Mouse (Mus musculus) neural tube, embryonic 14.5 days (tissue): ENCODE data around the gene Tex19.1. TPM values are rescaled to one million over a fixed set of nuclear protein-coding genes. Genes with fewer than 3 reads are reported as not detected.

Experiments
- ATAC-seq: fragments of 200-750 bp; cut with Nextera tagmentation; 2 replicates; pipeline ENCODE4 v1.8.0; 2017; ENCODE audit warnings: low read depth, mild to moderate bottlenecking, moderate TSS enrichment, moderate library complexity
- H3K27ac ChIP-seq: fragments of 300-500 bp; sonication (generic); 2 replicates; pipeline ENCODE4 v1.5.1; 2014; ENCODE audit warnings: low read depth, mild to moderate bottlenecking, control low read depth, low read length, moderate library complexity, mixed read lengths
- H3K27me3 ChIP-seq: fragments of 300-500 bp; sonication (generic); 2 replicates; pipeline ENCODE4 v1.6.1; 2014; ENCODE audit warnings: low read length; ENCODE audit not compliant: control insufficient read depth, insufficient read depth
- H3K36me3 ChIP-seq: fragments of 300-500 bp; sonication (generic); 2 replicates; pipeline ENCODE4 v1.6.1; 2014; ENCODE audit warnings: low read length, mixed read lengths; ENCODE audit not compliant: control insufficient read depth, insufficient read depth
- H3K4me1 ChIP-seq: fragments of 300-500 bp; sonication (generic); 2 replicates; pipeline ENCODE4 v1.6.1; 2014; ENCODE audit warnings: low read length; ENCODE audit not compliant: control insufficient read depth, insufficient read depth
- H3K4me2 ChIP-seq: fragments of 300-500 bp; sonication (generic); 2 replicates; pipeline ENCODE4 v1.6.1; 2014; ENCODE audit warnings: mild to moderate bottlenecking, low read depth, low read length, control low read depth
- H3K4me3 ChIP-seq: fragments of 300-500 bp; sonication (generic); 2 replicates; pipeline ENCODE4 v1.5.1; 2014; ENCODE audit warnings: low read depth, low read length, control low read depth, mixed read lengths
- H3K9ac ChIP-seq: fragments of 300-500 bp; sonication (generic); replicated peaks from 2 replicates; pipeline ENCODE4 v1.6.1; 2014; ENCODE audit warnings: low read depth, mild to moderate bottlenecking, control low read depth, low read length, mixed read lengths
- H3K9me3 ChIP-seq: fragments of 300-500 bp; sonication (generic); 2 replicates; pipeline ENCODE4 v1.6.1; 2016; ENCODE audit warnings: low read length; ENCODE audit not compliant: control insufficient read depth
- WGBS: fragments of 180-500 bp; shearing (Covaris S2); extraction: QIAGEN DNeasy Blood & Tissue Kit; methylation state at CpG from one replicate; pipeline ENCODE4 v1.1.7; 2014; 5-methylcytosine and 5-hydroxymethylcytosine counted together
- polyA plus RNA-seq: library from polyadenylated mRNA; unstranded; fragments of >200 nt; fragmentation: Nextera tagmentation; extraction: Ambion mirVana; gene quantifications from 2 replicates; pipeline ENCODE4 v1.2.1, GENCODE M21; 2014

The Tex19.1 gene
- polyA plus RNA-seq, 1 experiment from 2014 or later: not detected

DNA sequence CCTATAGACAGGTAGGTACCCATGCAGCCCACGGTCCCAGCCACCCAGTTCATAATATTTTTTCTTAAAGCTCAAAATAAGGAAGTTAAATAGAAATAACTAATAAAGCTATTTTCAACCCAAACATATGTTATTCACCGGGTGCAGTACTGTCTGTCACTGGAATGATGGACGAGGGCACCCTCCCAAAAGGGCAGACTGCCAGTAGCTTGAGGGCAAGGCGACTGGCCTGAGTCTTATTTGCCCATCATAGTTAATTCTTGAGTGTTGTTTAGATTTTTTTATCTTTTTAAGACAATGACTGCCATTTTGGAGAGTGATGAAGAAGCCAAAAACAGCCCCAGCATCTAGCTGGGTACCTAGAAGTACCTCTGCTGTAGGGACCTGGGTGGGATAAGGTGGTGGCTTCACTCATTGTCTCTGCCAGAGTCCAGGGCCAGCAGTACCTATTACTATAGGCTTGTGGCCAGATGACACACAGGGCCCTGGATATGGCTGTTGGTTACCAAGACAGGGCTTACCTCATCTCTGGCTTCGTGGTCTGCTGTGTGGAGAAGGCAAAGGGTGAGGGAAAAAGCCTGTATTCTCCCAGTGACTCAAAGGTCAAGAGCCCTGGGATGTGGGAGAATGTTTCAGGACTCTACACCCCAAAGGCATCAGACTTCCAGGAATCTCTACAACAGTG, 33.7 kb upstream of the Tex19.1 start:
- H3K4me2 ChIP-seq: no peak overlapping the region
- 0 out of 2 replicates have a peak, but pooled peaks cover 2% of the 10 kb centered on the region for H3K4me1 ChIP-seq
- H3K27me3 ChIP-seq: no peaks in the 10 kb centered on the region
- H3K4me3 ChIP-seq: no peak overlapping the region
- 80% methylated on average over 5 of the region's 5 CpGs for WGBS
- ATAC-seq: no peak
- no peak overlapping the region for H3K27ac ChIP-seq
- H3K9me3 ChIP-seq: no peaks in the 10 kb centered on the region
- no peaks in the 10 kb centered on the region for H3K36me3 ChIP-seq
- no peak overlapping the region for H3K9ac ChIP-seq

DNA sequence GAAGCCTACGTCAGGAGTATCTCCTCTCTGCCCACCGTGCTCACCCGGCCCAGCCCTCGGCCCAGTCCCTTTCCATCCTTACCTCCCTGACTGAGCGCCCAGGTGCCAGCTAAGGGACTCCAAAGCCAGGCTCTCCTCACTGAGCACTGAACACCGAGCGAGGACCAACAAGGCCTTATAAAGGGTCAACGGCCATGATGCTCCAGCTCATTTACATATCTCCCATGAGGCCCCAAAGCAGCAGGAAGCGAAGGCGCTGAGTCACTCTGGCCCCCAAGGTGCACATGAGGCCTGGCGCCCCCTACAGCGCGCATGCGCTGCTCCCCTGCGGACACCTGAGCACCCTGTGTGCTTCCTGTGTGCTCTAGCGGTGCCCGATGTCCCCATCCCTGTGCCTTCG, 27.8 kb upstream of the Tex19.1 start:
- Histone ChIP-seq H3K4me1 (no peaks in the 10 kb centered on the region), H3K4me3 (no peak overlapping the region), H3K9ac (no peak overlapping the region), H3K4me2 (no peak overlapping the region), H3K36me3 (no peaks in the 10 kb centered on the region), H3K27me3 (no peaks in the 10 kb centered on the region), H3K9me3 (no peaks in the 10 kb centered on the region), H3K27ac (no peak overlapping the region)
- 93% methylated on average over 18 of the region's 18 CpGs for WGBS
- no peak for ATAC-seq

DNA sequence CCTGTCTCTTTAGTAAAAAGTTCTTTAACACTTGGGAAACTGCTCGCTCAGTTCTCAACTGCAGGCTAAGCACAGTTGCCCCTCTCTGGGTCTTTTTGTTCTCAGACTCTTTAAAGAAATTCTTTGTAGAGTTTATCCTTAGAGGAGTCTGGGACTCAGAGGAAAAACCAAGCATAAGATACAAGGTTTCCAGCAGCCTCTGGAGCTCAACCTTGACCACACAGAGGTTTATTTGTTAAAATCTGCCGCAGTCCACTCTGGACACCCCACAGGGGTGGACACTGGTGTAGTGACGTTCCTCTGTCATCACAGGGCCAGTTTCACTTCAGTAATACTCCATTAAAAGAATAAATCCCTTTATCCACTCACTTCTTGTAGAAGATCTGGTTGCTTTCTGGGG, 27.4 kb upstream of the Tex19.1 start, which contains the start of gene Tex19.2:
Gene Tex19.2 (minus strand): TSS at position 101 of the 400 bp plus-strand sequence.
- H3K4me2 ChIP-seq: no peak within 1 kb of the TSS

DNA sequence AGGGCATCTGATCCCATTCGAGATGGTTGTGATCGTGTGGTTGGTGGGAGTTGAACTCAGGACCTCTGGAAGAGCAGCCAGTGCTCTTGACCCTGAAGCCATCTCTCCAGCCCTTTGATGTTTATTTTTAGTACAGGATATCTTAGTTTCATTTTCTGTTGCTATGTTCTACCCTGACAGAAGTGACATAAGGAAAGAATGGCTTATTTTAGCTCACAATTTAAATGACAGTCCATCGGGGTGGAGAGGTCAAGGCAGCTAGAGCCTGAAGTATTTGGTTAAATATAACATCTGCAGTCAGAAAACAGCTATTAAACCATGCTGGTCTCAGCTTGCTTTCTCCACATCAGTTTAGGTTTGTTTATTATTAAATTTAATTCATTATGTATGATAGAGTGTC, 24.8 kb upstream of the Tex19.1 start:
- Histone ChIP-seq H3K27me3 (no peaks in the 10 kb centered on the region), H3K4me1 (no peaks in the 10 kb centered on the region), H3K4me2 (no peak overlapping the region), H3K9ac (no peak overlapping the region), H3K4me3 (no peak overlapping the region), H3K9me3 (no peaks in the 10 kb centered on the region), H3K27ac (no peak overlapping the region), H3K36me3 (no peaks in the 10 kb centered on the region)
- no peak for ATAC-seq
- WGBS: 81% methylated on average over 3 of the region's 3 CpGs

More for the DNA sequence above, 27.4 kb upstream of the Tex19.1 start, which contains the start of gene Tex19.2:
- Histone ChIP-seq H3K4me3 (no peak within 1 kb of the TSS), H3K9me3 (no peaks in the 10 kb centered on the region), H3K27me3 (no peaks in the 10 kb centered on the region), H3K27ac (no peak within 1 kb of the TSS), H3K9ac (no peak within 1 kb of the TSS), H3K36me3 (no peaks in the 10 kb centered on the region), H3K4me1 (no peaks in the 10 kb centered on the region)
- WGBS: 77% methylated on average over 3 of the region's 3 CpGs
- ATAC-seq: no peak

DNA sequence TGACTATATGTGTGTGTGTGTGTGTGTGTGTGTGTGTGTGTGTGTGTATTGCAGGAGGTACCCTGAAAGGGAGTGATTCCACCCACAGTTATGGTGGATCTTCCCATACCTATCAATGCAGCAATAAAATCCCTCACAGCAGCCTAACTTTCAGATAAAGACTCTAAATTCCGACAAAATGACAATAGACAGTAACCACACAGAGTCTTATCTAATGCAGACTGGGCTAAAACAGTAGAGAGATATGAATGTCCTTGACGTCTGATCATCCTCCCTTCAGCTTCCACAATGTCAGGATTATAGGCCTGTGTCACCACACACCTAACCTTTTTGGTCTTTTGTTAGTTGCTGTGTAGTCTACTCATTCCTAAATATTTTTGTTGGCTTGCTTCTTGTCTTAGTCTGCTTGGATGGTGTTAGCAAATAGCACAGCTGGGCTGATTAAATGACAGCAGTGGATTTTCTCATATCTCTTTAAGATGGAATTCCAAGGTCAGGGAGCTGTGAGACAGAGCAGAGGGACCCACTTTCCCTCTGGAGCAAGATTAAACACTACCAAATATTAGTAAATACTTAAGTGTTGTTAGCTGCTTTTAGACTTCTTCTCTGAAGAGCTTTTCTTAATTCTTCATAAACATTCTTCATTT, 23.8 kb upstream of the Tex19.1 start:
- no peak for ATAC-seq
- Histone ChIP-seq H3K27me3 (no peaks in the 10 kb centered on the region), H3K9me3 (no peaks in the 10 kb centered on the region), H3K9ac (no peak overlapping the region), H3K4me1 (no peaks in the 10 kb centered on the region), H3K4me3 (no peak overlapping the region), H3K36me3 (no peaks in the 10 kb centered on the region), H3K27ac (no peak overlapping the region), H3K4me2 (no peak overlapping the region)
- 72% methylated on average over 2 of the region's 2 CpGs for WGBS

DNA sequence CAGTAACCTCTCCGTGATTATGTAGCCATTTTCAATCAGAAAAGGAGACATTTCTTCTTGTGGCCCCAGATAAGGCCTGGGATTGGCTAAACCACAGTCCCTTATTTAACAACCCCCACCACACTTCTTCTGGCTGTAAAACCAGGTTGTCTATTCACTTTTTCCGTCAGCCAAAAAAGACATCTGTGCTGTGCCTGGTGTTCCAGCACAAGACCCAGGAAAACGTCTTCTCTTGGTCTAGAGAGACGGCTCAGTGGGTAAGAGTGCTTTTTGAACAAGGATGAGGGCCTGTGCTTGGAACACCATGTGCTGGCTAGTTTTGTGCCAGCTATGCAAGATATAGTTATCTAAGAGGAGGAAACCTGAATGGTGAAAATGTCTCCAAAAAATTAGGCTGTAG, 22.5 kb upstream of the Tex19.1 start:
- 92% methylated on average over 4 of the region's 4 CpGs for WGBS
- Histone ChIP-seq H3K4me1 (no peaks in the 10 kb centered on the region), H3K27ac (no peak overlapping the region)

DNA sequence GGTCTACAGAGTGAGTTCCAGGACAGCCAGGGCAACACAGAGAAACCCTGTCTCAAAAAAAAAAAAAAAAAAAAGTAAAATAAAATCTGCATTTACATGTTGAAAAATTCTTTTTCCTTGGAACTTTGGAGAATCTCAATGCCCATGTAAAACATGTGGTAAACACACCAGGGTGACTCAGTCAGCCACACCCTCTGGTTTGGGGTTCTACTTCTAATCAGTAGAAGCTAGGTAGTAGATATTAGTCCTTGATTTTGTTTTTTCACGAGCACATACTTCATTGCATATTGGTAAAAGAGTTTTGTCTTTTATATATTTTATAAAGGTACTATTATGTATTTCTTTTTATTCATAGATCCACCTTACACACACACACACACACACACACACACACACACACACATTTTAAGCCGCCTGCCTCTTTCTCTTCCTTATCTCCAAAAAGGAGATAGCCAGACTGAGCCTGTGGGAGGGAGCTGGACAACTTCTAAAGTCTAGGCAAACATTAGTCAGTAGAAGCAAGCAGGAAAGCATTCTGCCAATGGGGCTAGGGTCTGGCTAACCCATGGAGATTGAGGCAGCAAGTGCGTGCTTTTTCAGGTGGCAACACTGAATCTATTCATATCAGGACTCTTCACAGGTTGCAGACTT, 20.3 kb upstream of the Tex19.1 start:
- no peak overlapping the region for H3K9ac ChIP-seq
- H3K27ac ChIP-seq: no peak overlapping the region
- no peak overlapping the region for H3K4me3 ChIP-seq
- no peaks in the 10 kb centered on the region for H3K9me3 ChIP-seq
- H3K27me3 ChIP-seq: no peaks in the 10 kb centered on the region
- no peaks in the 10 kb centered on the region for H3K4me1 ChIP-seq
- no peak for ATAC-seq
- no peaks in the 10 kb centered on the region for H3K36me3 ChIP-seq
- no peak overlapping the region for H3K4me2 ChIP-seq
- 92% methylated on average over 3 of the region's 3 CpGs for WGBS

More for the DNA sequence above, 22.5 kb upstream of the Tex19.1 start:
- no peak overlapping the region for H3K9ac ChIP-seq
- no peak overlapping the region for H3K4me2 ChIP-seq
- no peaks in the 10 kb centered on the region for H3K36me3 ChIP-seq
- no peaks in the 10 kb centered on the region for H3K27me3 ChIP-seq
- H3K9me3 ChIP-seq: no peaks in the 10 kb centered on the region
- ATAC-seq: no peak
- no peak overlapping the region for H3K4me3 ChIP-seq

DNA sequence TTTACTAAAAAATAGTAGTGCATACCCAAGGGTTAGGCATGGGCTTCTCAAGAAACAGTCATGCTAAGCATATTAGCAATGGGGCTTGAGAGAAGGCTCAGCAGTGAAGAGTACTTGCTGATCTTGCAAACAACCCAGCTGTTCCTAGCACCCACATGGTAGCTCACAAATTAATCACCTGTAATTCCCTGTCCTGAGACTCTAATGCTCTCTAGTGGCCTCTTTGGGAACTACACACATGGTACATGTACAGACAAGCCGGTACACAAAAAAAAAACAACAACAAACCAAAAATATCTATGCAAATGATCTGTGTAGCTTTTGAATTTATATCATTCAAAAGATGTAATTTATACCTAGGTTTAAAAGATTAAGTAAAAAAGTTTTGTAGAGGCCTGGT, 19.5 kb upstream of the Tex19.1 start:
- Histone ChIP-seq H3K4me3 (no peak overlapping the region), H3K9ac (no peak overlapping the region), H3K36me3 (no peaks in the 10 kb centered on the region), H3K4me1 (no peaks in the 10 kb centered on the region), H3K27ac (no peak overlapping the region), H3K27me3 (no peaks in the 10 kb centered on the region), H3K9me3 (no peaks in the 10 kb centered on the region), H3K4me2 (no peak overlapping the region)
- ATAC-seq: no peak
- 81% methylated on average over 1 of the region's 1 CpGs for WGBS

DNA sequence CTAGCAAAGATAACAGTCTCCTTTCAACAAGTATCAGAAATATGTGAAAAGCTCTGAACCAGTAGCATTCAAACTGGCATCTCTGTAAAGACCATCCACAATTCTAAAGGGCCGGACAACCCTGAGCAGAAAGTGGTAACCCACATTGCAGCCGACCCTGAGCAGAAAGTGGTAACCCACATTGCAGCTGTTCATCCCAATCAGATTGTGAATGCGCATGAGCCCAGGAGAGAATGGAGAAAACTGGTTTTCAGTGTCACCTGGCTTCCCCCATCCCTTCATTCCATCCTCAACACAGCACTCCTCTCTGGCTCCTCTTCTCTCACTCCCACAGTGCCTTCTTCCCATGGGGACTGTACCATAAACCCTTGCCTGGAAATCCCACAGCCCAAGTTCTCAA, 18.5 kb upstream of the Tex19.1 start:
- H3K4me1 ChIP-seq: no peaks in the 10 kb centered on the region
- H3K27me3 ChIP-seq: no peaks in the 10 kb centered on the region
- no peak overlapping the region for H3K4me3 ChIP-seq
- no peaks in the 10 kb centered on the region for H3K36me3 ChIP-seq
- H3K9ac ChIP-seq: no peak overlapping the region
- no peak overlapping the region for H3K27ac ChIP-seq
- WGBS: 89% methylated on average over 3 of the region's 3 CpGs
- no peak for ATAC-seq
- H3K4me2 ChIP-seq: no peak overlapping the region
- no peaks in the 10 kb centered on the region for H3K9me3 ChIP-seq
